Mouse (Mus musculus): ENCODE results near the gene Lnpep. TPM values are rescaled to one million over a fixed set of nuclear protein-coding genes. Genes with fewer than 3 reads are reported as not detected.
A peak's percentile ranks its signal among the peaks of the same experiment; 100 is the strongest.

Lnpep gene
- polyA plus RNA-seq, 1 experiment = 4.4 TPM

DNA sequence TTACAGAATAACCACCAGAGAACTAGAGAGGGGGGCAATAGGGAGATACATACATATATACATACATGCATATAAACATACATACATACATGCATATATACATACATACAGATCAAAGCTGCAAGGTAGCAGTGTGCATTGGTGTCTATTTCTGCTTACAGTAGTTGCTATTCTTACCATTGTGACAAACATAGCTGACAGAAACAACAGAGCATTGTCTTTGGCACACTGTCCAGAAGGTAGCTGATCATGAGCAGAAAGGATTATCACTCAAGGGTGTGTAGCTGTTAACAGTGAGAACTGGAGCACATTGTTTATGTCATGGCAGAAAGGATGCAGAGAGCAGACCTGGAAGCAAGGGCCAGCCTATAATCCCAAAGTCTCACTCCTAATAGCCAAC is 22.1 kb downstream of the Lnpep start:
- peaks cover 97% of the 10 kb centered on the region for H3K79me2 ChIP-seq (ENCODE audit: control insufficient read depth, insufficient read depth)
- no peak overlapping the region for H3K4me3 ChIP-seq
- TF ChIP-seq CEBPB (IDR thresholded peaks at IDR 0.05; ENCODE audit: insufficient read depth, poor library complexity, severe bottlenecking) (no peak), TCF3 (IDR thresholded peaks at IDR 0.05; ENCODE audit: insufficient read length, low read depth) (no peak), REST (IDR thresholded peaks at IDR 0.05; ENCODE audit: insufficient read depth, insufficient read length) (no peak), MYOD1 (IDR thresholded peaks at IDR 0.05; ENCODE audit: control insufficient read depth in 1 of 3, insufficient read length in 2 of 3, low read depth in 2 of 3) (no peak), SRF (IDR thresholded peaks at IDR 0.05; ENCODE audit: control insufficient read depth, insufficient read length, low read depth) (no peak), E2F4 (IDR thresholded peaks at IDR 0.05; ENCODE audit: insufficient read depth) (no peak), TCF12 (IDR thresholded peaks at IDR 0.05; ENCODE audit: insufficient read depth, poor library complexity, severe bottlenecking) (no peak), MAX (IDR thresholded peaks at IDR 0.05; ENCODE audit: low read depth) (no peak), USF1 (IDR thresholded peaks at IDR 0.05; ENCODE audit: low read depth) (no peak), POLR2AphosphoS2 (IDR thresholded peaks at IDR 0.05; ENCODE audit: insufficient read length, low read depth) (no peak), POLR2A (IDR thresholded peaks at IDR 0.05; ENCODE audit: insufficient read length, low read depth) (no peak), MYOG (IDR thresholded peaks at IDR 0.05; ENCODE audit: control insufficient read depth in 1 of 3, insufficient read depth in 1 of 3, insufficient read length in 2 of 3, low read depth in 2 of 3) (no peak)
- no peaks in the 10 kb centered on the region for H3K36me3 ChIP-seq (ENCODE audit: control insufficient read depth, insufficient read depth)
- no peak overlapping the region for H3ac ChIP-seq (ENCODE audit: control insufficient read depth, insufficient read length)
- no peaks in the 10 kb centered on the region for H3K27me3 ChIP-seq (ENCODE audit: control insufficient read depth, insufficient read depth, insufficient read length)
- peak overlapping the region; percentile 52 for H3K4me2 ChIP-seq (ENCODE audit: low read depth)

GRCm38 (mm10) chr17:17602330-17602729 is 22.5 kb downstream of the Lnpep start:
- Histone ChIP-seq H3K4me2 (ENCODE audit: low read depth) (peak overlapping the region; percentile 52), H3K36me3 (ENCODE audit: control insufficient read depth, insufficient read depth) (no peaks in the 10 kb centered on the region), H3K79me2 (ENCODE audit: control insufficient read depth, insufficient read depth) (peaks cover 97% of the 10 kb centered on the region), H3ac (ENCODE audit: control insufficient read depth, insufficient read length) (no peak overlapping the region), H3K4me3 (no peak overlapping the region), H3K27me3 (ENCODE audit: control insufficient read depth, insufficient read depth, insufficient read length) (no peaks in the 10 kb centered on the region)
- TF ChIP-seq TCF12 (IDR thresholded peaks at IDR 0.05; ENCODE audit: insufficient read depth, poor library complexity, severe bottlenecking) = no peak
- no peak for TF ChIP-seq TCF3 (IDR thresholded peaks at IDR 0.05; ENCODE audit: insufficient read length, low read depth)
- TF ChIP-seq USF1 (IDR thresholded peaks at IDR 0.05; ENCODE audit: low read depth) = no peak
- no peak for TF ChIP-seq POLR2A (IDR thresholded peaks at IDR 0.05; ENCODE audit: insufficient read length, low read depth)
- TF ChIP-seq REST (IDR thresholded peaks at IDR 0.05; ENCODE audit: insufficient read depth, insufficient read length) = no peak
- no peak for TF ChIP-seq POLR2AphosphoS2 (IDR thresholded peaks at IDR 0.05; ENCODE audit: insufficient read length, low read depth)

GRCm38 (mm10) chr17:17600804-17601252 is 24.0 kb downstream of the Lnpep start:
- TF ChIP-seq CEBPB (IDR thresholded peaks at IDR 0.05; ENCODE audit: insufficient read depth, poor library complexity, severe bottlenecking) (peak; percentile 99), MYOG (IDR thresholded peaks at IDR 0.05; ENCODE audit: control insufficient read depth in 1 of 3, insufficient read depth in 1 of 3, insufficient read length in 2 of 3, low read depth in 2 of 3) (no peak), USF1 (IDR thresholded peaks at IDR 0.05; ENCODE audit: low read depth) (no peak)
- no peaks in the 10 kb centered on the region for H3K27me3 ChIP-seq (ENCODE audit: control insufficient read depth, insufficient read depth, insufficient read length)
- H3K4me3 ChIP-seq = no peak overlapping the region
- H3K4me2 ChIP-seq (ENCODE audit: low read depth) = peak overlapping the region; percentile 83
- peaks cover 98% of the 10 kb centered on the region for H3K79me2 ChIP-seq (ENCODE audit: control insufficient read depth, insufficient read depth)
- H3ac ChIP-seq (ENCODE audit: control insufficient read depth, insufficient read length) = no peak overlapping the region
- no peaks in the 10 kb centered on the region for H3K36me3 ChIP-seq (ENCODE audit: control insufficient read depth, insufficient read depth)

- Histone ChIP-seq H3K79me2 (ENCODE audit: control insufficient read depth, insufficient read depth) (peaks cover 98% of the 10 kb centered on the region), H3ac (ENCODE audit: control insufficient read depth, insufficient read length) (no peak overlapping the region), H3K27me3 (ENCODE audit: control insufficient read depth, insufficient read depth, insufficient read length) (no peaks in the 10 kb centered on the region), H3K36me3 (ENCODE audit: control insufficient read depth, insufficient read depth) (no peaks in the 10 kb centered on the region), H3K4me2 (ENCODE audit: low read depth) (peak overlapping the region; percentile 83), H3K4me3 (no peak overlapping the region)
- TF ChIP-seq TCF12 (IDR thresholded peaks at IDR 0.05; ENCODE audit: insufficient read depth, poor library complexity, severe bottlenecking) (no peak), CEBPB (IDR thresholded peaks at IDR 0.05; ENCODE audit: insufficient read depth, poor library complexity, severe bottlenecking) (peak; percentile 54; the same call in 1 of the 2 replicates)
Observed at GRCm38 (mm10) chr17:17600001-17600400, 24.8 kb downstream of the Lnpep start.

DNA sequence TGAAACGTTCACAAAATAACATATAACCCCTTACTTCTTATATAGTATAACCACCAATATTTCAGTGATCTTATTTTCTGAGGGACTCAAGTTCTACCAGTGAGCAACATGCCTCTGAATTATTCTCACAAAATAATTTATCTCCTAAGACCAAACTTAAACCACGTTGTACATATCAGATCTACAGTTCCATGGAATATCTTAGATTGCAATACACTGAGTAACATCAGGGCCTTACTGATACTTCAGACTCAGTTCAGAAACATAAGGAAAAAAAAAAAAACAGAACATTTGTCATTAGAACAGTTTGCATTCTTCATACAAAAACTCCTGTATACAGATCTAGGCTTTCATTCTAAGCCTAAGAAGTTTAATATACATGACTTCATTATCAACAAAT is 26.5 kb downstream of the Lnpep start:
- TF ChIP-seq CEBPB (IDR thresholded peaks at IDR 0.05; ENCODE audit: insufficient read depth, poor library complexity, severe bottlenecking) = no peak
- TF ChIP-seq MAX (IDR thresholded peaks at IDR 0.05; ENCODE audit: low read depth) = no peak
- TF ChIP-seq POLR2A (IDR thresholded peaks at IDR 0.05; ENCODE audit: insufficient read length, low read depth) = no peak
- no peak for TF ChIP-seq REST (IDR thresholded peaks at IDR 0.05; ENCODE audit: insufficient read depth, insufficient read length)
- TF ChIP-seq POLR2AphosphoS2 (IDR thresholded peaks at IDR 0.05; ENCODE audit: insufficient read length, low read depth) = no peak
- no peak for TF ChIP-seq TCF12 (IDR thresholded peaks at IDR 0.05; ENCODE audit: insufficient read depth, poor library complexity, severe bottlenecking)
- no peak for TF ChIP-seq SRF (IDR thresholded peaks at IDR 0.05; ENCODE audit: control insufficient read depth, insufficient read length, low read depth)
- TF ChIP-seq MYOD1 (IDR thresholded peaks at IDR 0.05; ENCODE audit: control insufficient read depth in 1 of 3, insufficient read length in 2 of 3, low read depth in 2 of 3) = no peak
- TF ChIP-seq USF1 (IDR thresholded peaks at IDR 0.05; ENCODE audit: low read depth) = no peak
- no peak overlapping the region for H3ac ChIP-seq (ENCODE audit: control insufficient read depth, insufficient read length)
- no peaks in the 10 kb centered on the region for H3K36me3 ChIP-seq (ENCODE audit: control insufficient read depth, insufficient read depth)
- H3K4me2 ChIP-seq (ENCODE audit: low read depth) = no peak overlapping the region
- H3K4me3 ChIP-seq = no peak overlapping the region
- peaks cover 93% of the 10 kb centered on the region for H3K79me2 ChIP-seq (ENCODE audit: control insufficient read depth, insufficient read depth)
- H3K27me3 ChIP-seq (ENCODE audit: control insufficient read depth, insufficient read depth, insufficient read length) = no peaks in the 10 kb centered on the region
